Mouse (Mus musculus): ENCODE data around the gene Nudt9.

DNA sequence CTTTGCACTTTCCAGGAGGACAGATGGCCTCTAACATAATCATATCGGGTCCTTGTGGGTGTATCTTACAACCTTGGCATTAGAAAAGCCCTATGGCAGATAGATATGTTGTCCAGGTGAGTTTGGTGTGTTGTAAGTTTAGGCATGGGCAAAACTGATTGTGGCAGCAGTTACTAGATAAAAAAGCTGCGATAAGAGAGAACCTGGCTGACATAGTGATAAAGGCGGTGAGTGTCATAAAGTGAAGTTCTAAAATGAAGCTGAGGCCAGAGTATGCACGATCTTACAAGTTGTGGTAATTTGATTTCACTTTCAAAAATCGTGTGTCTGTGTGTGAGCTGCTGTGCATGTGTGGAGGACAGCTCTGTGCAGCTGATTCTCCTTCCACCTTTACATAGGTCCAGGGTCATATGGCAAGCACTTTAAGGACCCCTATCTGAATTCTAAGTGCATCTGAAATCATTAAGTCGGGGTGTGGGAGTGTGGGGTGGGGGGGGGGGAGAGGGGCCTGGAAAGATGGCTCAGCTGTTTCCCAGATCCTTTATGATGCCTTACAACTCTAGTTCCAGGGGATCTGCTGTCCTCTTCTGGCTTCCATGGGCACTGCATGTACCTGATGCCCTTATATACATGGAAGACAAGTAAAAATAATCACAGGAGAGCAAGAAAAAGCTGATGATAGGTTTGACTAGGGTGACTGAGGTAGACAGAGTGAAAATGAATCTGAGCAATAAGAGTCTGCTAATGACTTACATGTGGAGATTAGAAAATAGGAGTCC, 6.8 kb upstream of the Nudt9 start:
- no peak for TF ChIP-seq CTCF (IDR thresholded peaks at IDR 0.05; ENCODE audit: low read depth, low read length)
- TF ChIP-seq GATA1 (IDR thresholded peaks at IDR 0.05; ENCODE audit: borderline replicate concordance, low read length) = no peak
- TF ChIP-seq TAL1 (conservative IDR thresholded peaks at IDR 0.05; ENCODE audit: low read depth, low read length) = no peak
